Mouse (Mus musculus): Measurements from ENCODE around the gene Fam169b. TPM values are rescaled to one million over a fixed set of nuclear protein-coding genes. Genes with fewer than 3 reads are reported as not detected.

Gene Fam169b
- polyA plus RNA-seq, 1 experiment = 0.13 TPM

DNA sequence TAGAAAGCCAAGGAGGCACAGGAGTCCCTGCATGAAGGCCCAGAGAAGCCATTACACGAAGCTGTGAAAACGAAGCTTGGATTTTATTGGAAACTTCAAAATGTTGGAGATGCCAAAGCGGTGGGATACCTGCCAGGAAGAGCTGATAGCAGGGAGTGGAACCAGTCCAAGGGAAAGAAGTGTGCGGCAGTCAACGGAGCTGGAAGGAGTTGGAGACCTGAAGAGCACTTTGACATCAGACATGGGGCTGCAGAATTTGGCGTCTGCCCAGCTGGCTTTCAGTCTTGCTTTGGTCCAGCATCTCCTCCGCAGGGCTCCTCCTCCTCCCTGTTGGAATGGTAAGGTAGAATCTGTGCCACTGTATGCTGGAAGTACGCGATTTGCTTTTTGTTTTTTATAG, 92.1 kb downstream of the Fam169b start:
- peak; percentile 39 to 55 for DNase-seq

DNA sequence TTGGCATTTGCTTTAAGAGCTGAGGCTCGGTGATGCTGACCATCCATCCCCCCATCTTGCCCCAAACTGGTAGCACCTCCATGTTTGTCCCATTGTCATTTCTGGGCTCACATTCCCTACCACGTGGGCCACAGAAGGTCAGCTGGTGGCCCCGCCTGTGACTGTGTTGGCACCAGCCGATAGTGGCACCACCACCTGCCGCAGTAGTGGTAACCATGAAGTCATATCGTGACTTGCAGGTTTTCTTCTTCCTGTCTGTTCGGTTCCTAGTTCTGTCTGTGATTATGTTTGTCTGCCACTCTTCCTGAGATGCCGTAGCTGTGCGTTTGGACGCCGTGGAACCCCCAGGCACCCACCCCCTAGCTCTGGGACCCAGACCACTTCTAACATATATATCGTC, 95.3 kb downstream of the Fam169b start:
- Histone ChIP-seq H3K4me1 (ENCODE audit: control insufficient read depth, insufficient read depth, low read length) (no peaks in the 10 kb centered on the region; the same call in 1 of the 2 replicates), H3K27me3 (ENCODE audit: control insufficient read depth, insufficient read depth, low read length) (no peaks in the 10 kb centered on the region), H3K4me3 (replicated peaks; ENCODE audit: insufficient read depth, low read depth, low read length) (no peak overlapping the region), H3K27ac (ENCODE audit: insufficient read depth, low read length) (no peak overlapping the region)
- DNase-seq = no peak
- 72% methylated on average over 12 of the region's 12 CpGs for WGBS
- TF ChIP-seq CTCF (IDR thresholded peaks at IDR 0.05; ENCODE audit: borderline replicate concordance, insufficient read depth, low read depth, low read length) = no peak
- no peak for TF ChIP-seq POLR2A (IDR thresholded peaks at IDR 0.05; ENCODE audit: borderline replicate concordance, insufficient read depth, low read length)

More for the DNA sequence above, 92.1 kb downstream of the Fam169b start:
- H3K4me3 ChIP-seq (replicated peaks; ENCODE audit: insufficient read depth, low read depth, low read length) = no peak overlapping the region
- 8% methylated on average over 9 of the region's 9 CpGs for WGBS
- TF ChIP-seq POLR2A (IDR thresholded peaks at IDR 0.05; ENCODE audit: borderline replicate concordance, insufficient read depth, low read length) = no peak
- H3K27me3 ChIP-seq (ENCODE audit: control insufficient read depth, insufficient read depth, low read length) = no peaks in the 10 kb centered on the region; the same call in 1 of the 2 replicates
- no peaks in the 10 kb centered on the region; the same call in 1 of the 2 replicates for H3K4me1 ChIP-seq (ENCODE audit: control insufficient read depth, insufficient read depth, low read length)
- H3K27ac ChIP-seq (ENCODE audit: insufficient read depth, low read length) = no peak overlapping the region

DNA sequence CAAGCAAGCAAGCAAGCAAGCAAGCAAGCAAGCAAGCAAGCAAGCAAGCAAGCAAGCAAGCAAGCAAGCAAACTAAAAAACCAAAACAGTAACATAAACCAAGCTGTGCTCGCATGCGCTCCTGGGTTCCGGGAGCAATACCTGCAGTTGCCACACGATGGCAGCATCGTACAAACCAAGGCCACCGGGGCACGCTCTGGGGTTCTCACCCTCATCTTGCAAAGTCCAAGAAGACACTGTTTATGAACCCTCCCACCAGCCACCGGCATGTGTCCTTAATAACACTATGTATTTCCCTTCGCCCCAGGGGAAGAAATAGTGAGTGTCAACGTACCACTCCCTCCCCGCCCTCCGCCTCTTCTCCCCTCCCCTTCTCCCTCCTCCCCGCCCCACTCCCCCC, 96.1 kb downstream of the Fam169b start:
- 4% methylated on average over 12 of the region's 13 CpGs for WGBS
- peak; percentile 45 to 76 for DNase-seq
- H3K4me3 ChIP-seq (replicated peaks; ENCODE audit: insufficient read depth, low read depth, low read length) = no peak overlapping the region

DNA sequence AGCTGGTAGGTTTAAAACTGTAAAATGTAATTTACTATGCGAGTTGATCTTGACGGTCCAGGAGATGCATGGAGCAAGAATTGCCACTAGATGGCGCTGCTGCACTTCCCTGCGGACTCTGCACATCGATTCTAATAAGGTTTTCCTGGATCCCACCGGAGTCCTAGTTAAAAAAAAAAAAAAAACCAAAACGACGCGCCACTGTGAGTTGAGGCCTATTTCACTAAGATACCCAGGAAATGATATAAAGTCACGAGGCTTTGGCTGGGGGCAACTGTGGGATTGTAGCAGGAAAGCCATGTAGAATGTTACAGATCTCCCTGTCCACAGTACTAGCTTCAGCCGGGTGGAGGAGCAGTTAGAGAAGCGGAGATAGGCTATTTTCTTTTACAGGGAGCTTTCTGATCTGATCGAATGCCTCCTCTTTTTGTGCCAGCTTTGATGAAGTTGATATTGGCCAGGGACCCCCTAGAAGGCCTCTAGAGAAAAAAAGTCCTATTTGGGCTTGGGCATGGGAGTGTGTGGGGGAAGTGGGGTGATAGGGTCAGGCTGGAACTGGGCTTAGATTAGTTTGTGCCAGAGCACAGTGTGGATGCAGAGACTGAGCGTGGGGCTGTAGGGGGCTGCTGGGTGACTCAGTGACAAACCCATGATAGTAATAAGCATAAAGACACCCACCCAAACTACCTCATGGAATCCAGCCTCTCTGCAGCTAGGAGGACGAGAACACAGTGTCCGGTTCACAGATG, 100.6 kb downstream of the Fam169b start:
- no peak overlapping the region for H3K27ac ChIP-seq (ENCODE audit: insufficient read depth, low read length)
- H3K4me1 ChIP-seq (ENCODE audit: control insufficient read depth, insufficient read depth, low read length) = no peaks in the 10 kb centered on the region
- H3K27me3 ChIP-seq (ENCODE audit: control insufficient read depth, insufficient read depth, low read length) = no peaks in the 10 kb centered on the region
- TF ChIP-seq POLR2A (IDR thresholded peaks at IDR 0.05; ENCODE audit: borderline replicate concordance, insufficient read depth, low read length) (no peak), CTCF (IDR thresholded peaks at IDR 0.05; ENCODE audit: borderline replicate concordance, insufficient read depth, low read depth, low read length) (peak; percentile 92)
- 15% methylated on average over 16 of the region's 16 CpGs for WGBS
- peak; percentile 48 to 67 for DNase-seq
- peak overlapping the region; percentile 16 for H3K4me3 ChIP-seq (replicated peaks; ENCODE audit: insufficient read depth, low read depth, low read length)

More for the DNA sequence above, 96.1 kb downstream of the Fam169b start:
- no peaks in the 10 kb centered on the region for H3K27me3 ChIP-seq (ENCODE audit: control insufficient read depth, insufficient read depth, low read length)
- TF ChIP-seq CTCF (IDR thresholded peaks at IDR 0.05; ENCODE audit: borderline replicate concordance, insufficient read depth, low read depth, low read length) = peak; percentile 91
- no peak for TF ChIP-seq POLR2A (IDR thresholded peaks at IDR 0.05; ENCODE audit: borderline replicate concordance, insufficient read depth, low read length)
- H3K4me1 ChIP-seq (ENCODE audit: control insufficient read depth, insufficient read depth, low read length) = no peaks in the 10 kb centered on the region; the same call in 1 of the 2 replicates
- no peak overlapping the region for H3K27ac ChIP-seq (ENCODE audit: insufficient read depth, low read length)

DNA sequence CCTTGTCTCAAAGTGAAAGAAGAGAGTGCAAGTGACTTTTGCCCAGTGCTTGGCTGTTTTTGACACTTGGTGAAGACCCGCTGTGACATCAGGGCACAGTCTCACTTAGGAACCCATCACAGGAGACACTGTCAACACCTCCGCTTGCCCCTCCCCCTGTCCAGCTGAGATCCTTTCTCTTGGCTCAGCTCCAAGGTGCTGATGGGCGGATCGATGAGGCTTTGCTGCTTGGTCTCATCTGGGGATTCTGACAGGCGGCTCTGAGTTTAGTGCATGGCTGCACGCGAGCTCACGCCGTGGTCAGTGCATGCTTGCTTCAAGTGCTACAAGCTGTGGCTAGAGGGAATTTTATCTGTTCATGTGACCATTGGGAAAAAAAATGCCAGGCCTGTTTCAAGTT, 108.5 kb downstream of the Fam169b start:
- WGBS = 14% methylated on average over 9 of the region's 9 CpGs
- Histone ChIP-seq H3K4me1 (ENCODE audit: control insufficient read depth, insufficient read depth, low read length) (no peaks in the 10 kb centered on the region), H3K27ac (ENCODE audit: insufficient read depth, low read length) (no peak overlapping the region), H3K27me3 (ENCODE audit: control insufficient read depth, insufficient read depth, low read length) (no peaks in the 10 kb centered on the region; the same call in 1 of the 2 replicates), H3K4me3 (replicated peaks; ENCODE audit: insufficient read depth, low read depth, low read length) (no peak overlapping the region)
- TF ChIP-seq CTCF (IDR thresholded peaks at IDR 0.05; ENCODE audit: borderline replicate concordance, insufficient read depth, low read depth, low read length) (no peak), POLR2A (IDR thresholded peaks at IDR 0.05; ENCODE audit: borderline replicate concordance, insufficient read depth, low read length) (no peak)
- no peak for DNase-seq

DNA sequence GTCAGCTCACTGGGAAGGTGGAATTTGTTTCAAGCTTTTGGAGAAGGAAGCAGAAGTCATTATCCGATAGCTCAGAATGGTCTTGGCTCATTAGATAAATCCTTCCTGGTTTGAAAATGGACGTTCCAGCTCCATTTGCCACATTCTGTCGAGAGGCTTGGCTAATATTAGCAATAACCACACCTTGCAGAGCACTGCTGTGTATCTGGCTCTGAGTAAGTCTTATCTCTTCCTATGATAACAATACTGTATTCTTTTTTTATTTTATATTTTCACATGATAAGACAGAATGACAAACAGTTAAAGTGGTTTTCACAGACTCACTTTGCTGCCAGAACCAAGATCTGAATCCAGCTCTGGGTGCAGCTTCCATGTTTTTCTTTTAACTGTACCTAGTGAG, 113.1 kb downstream of the Fam169b start:
- DNase-seq = no peak
- H3K27ac ChIP-seq (ENCODE audit: insufficient read depth, low read length) = no peak overlapping the region
- no peak overlapping the region for H3K4me3 ChIP-seq (replicated peaks; ENCODE audit: insufficient read depth, low read depth, low read length)
- H3K4me1 ChIP-seq (ENCODE audit: control insufficient read depth, insufficient read depth, low read length) = no peaks in the 10 kb centered on the region
- WGBS = 59% methylated on average over 3 of the region's 3 CpGs
- TF ChIP-seq CTCF (IDR thresholded peaks at IDR 0.05; ENCODE audit: borderline replicate concordance, insufficient read depth, low read depth, low read length) = no peak
- no peak for TF ChIP-seq POLR2A (IDR thresholded peaks at IDR 0.05; ENCODE audit: borderline replicate concordance, insufficient read depth, low read length)
- H3K27me3 ChIP-seq (ENCODE audit: control insufficient read depth, insufficient read depth, low read length) = no peaks in the 10 kb centered on the region; the same call in 1 of the 2 replicates

DNA sequence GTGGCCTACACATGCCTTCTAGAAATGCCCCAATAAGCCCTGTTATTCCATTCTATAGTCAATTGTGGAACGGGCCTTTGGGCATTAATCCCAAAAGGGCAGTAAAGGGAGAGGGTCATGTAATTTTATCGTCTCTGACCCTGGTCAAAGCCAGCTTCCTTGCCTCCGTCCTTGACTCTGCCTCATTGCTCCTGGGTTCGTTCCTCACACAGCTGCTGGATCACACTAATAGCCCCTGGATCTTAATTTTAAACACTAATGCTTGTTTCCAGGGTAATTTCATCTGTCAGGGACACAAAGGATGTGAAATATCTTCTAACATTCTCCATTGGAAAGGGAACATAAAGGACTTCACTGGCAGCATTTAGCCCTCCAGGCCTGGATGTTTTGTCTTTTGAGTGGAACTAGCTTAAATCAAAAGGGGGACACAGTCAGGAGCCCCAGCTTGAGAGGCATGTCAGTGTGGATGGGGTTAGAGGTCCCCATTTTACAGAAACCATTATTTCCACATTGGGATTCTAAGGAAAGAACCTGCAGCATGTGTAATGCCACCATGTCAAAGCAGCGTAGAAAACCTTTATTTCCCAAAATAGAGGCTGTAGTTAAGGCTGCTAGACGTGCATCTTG, 122.2 kb downstream of the Fam169b start:
- no peaks in the 10 kb centered on the region for H3K27me3 ChIP-seq (ENCODE audit: control insufficient read depth, insufficient read depth, low read length)
- H3K4me3 ChIP-seq (replicated peaks; ENCODE audit: insufficient read depth, low read depth, low read length) = no peak overlapping the region
- TF ChIP-seq CTCF (IDR thresholded peaks at IDR 0.05; ENCODE audit: borderline replicate concordance, insufficient read depth, low read depth, low read length) = no peak
- no peak for TF ChIP-seq POLR2A (IDR thresholded peaks at IDR 0.05; ENCODE audit: borderline replicate concordance, insufficient read depth, low read length)
- WGBS = 84% methylated on average over 6 of the region's 6 CpGs
- no peak overlapping the region for H3K27ac ChIP-seq (ENCODE audit: insufficient read depth, low read length)
- H3K4me1 ChIP-seq (ENCODE audit: control insufficient read depth, insufficient read depth, low read length) = no peaks in the 10 kb centered on the region
- DNase-seq = no peak

DNA sequence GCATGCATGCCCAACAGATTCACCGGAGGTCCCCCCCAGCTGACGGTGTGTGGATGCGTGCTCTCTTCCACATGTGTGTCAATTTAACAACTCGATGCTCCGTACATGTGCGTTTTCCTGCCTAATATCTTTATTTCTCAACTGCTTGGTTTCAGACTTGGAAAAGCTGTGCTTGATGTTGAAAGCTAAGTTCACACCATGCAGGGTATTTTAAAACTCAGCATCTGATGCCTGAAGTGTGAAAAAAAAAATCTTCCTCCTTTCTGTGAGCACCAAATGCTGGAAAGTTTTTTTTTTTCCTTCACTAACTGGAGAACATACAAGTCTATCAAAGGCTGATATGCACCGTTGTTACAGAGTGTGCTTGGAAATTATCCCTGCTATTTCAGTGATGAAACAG, 126.9 kb downstream of the Fam169b start:
- Histone ChIP-seq H3K27ac (ENCODE audit: insufficient read depth, low read length) (no peak overlapping the region), H3K4me1 (ENCODE audit: control insufficient read depth, insufficient read depth, low read length) (no peaks in the 10 kb centered on the region), H3K4me3 (replicated peaks; ENCODE audit: insufficient read depth, low read depth, low read length) (no peak overlapping the region), H3K27me3 (ENCODE audit: control insufficient read depth, insufficient read depth, low read length) (no peaks in the 10 kb centered on the region)
- DNase-seq = no peak
- TF ChIP-seq CTCF (IDR thresholded peaks at IDR 0.05; ENCODE audit: borderline replicate concordance, insufficient read depth, low read depth, low read length) (no peak), POLR2A (IDR thresholded peaks at IDR 0.05; ENCODE audit: borderline replicate concordance, insufficient read depth, low read length) (no peak)
- 92% methylated on average over 7 of the region's 7 CpGs for WGBS
